Mouse (Mus musculus): Measurements from ENCODE around the gene Gm20388. TPM values are rescaled to one million over a fixed set of nuclear protein-coding genes. Genes with fewer than 3 reads are reported as not detected.

The Gm20388 gene
- polyA plus RNA-seq, 1 experiment from 2014 or later: 7.4 TPM

DNA sequence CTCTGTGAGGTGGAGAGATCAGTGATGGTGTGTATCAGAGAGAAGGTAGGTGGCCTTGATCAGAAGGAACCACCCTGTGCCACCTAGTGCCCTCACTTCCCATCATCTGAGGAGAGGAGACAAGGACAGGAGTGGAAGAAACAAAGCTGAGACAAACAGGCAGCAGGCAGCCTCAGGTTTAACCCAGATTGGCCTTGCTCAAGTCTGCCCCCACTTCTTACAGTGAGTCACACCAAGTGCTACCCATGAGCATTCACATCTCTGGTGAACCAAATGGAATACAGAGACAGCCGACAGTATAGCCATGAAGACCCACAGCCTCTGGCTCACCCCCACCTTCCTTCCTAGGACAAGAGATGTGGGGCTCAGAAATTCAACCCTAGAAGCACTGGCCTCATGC lies 3848.3 kb downstream of the Gm20388 start:
- Histone ChIP-seq H3K9ac (ENCODE audit: low read length) (no peak overlapping the region), H3K27me3 (ENCODE audit: control insufficient read depth, insufficient read depth, low read length) (no peaks in the 10 kb centered on the region), H3K27ac (ENCODE audit: low read length) (no peak overlapping the region), H3K4me2 (ENCODE audit: low read depth, low read length) (no peak overlapping the region), H3K4me1 (ENCODE audit: control insufficient read depth, insufficient read depth, low read length) (peaks cover 27% of the 10 kb centered on the region), H3K4me3 (replicated peaks; ENCODE audit: low read length) (no peak overlapping the region), H3K36me3 (ENCODE audit: control insufficient read depth, insufficient read depth, low read length) (no peaks in the 10 kb centered on the region), H3K9me3 (replicated peaks; ENCODE audit: control insufficient read depth, low read length) (no peaks in the 10 kb centered on the region)
- 89% methylated on average over 1 of the region's 1 CpGs for WGBS
- no peak for ATAC-seq (ENCODE audit: insufficient read depth, low FRiP score)

DNA sequence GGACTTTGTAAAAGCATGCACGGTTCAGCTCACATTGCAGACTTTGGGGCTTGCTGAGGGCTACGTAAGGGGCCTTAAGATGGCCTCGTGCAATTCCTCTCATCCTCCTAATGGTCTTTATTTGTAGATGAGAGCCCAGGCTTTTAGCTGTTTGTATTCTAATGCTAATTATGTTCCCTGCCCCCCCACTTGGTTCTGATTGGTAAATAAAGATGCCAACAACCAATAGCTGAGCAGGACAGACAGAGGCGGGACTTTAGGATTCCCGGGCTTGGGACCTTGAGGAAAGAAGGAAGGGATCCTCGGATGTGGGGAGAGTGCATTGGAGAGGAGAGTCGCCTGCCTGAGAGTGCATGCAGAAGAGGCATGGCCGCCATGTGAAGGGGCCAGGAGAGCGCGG lies 3849.3 kb downstream of the Gm20388 start:
- Histone ChIP-seq H3K4me1 (ENCODE audit: control insufficient read depth, insufficient read depth, low read length) (peaks cover 29% of the 10 kb centered on the region), H3K27me3 (ENCODE audit: control insufficient read depth, insufficient read depth, low read length) (no peaks in the 10 kb centered on the region), H3K4me2 (ENCODE audit: low read depth, low read length) (0 out of 2 replicates have a peak overlapping the region, but pooled peaks have one; percentile 19), H3K36me3 (ENCODE audit: control insufficient read depth, insufficient read depth, low read length) (no peaks in the 10 kb centered on the region), H3K9ac (ENCODE audit: low read length) (no peak overlapping the region), H3K4me3 (replicated peaks; ENCODE audit: low read length) (no peak overlapping the region), H3K27ac (ENCODE audit: low read length) (no peak overlapping the region), H3K9me3 (replicated peaks; ENCODE audit: control insufficient read depth, low read length) (no peaks in the 10 kb centered on the region)
- peak; percentile 19; the same call in 1 of the 2 replicates for ATAC-seq (ENCODE audit: insufficient read depth, low FRiP score)
- 24% methylated on average over 10 of the region's 10 CpGs for WGBS

DNA sequence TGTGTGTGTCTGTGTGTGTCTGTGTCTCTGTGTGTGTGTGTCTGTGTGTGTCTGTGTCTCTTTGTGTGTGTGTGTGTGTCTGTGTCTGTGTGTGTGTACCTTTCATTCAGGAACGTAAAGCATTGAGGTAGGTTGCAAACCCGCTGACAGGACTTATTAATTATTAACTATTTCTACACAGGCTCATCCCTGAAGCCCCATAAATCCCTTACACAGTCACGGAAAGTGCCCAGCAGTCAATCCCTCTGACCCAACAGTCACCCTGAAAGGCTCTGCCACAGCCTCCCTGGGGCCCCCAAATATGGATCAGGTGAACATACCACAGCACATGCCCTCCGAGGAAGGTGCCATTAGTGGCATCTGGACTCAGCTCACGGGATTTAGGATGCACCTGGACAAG lies 3849.9 kb downstream of the Gm20388 start:
- 36% methylated on average over 5 of the region's 5 CpGs for WGBS
- ATAC-seq (ENCODE audit: insufficient read depth, low FRiP score): no peak

DNA sequence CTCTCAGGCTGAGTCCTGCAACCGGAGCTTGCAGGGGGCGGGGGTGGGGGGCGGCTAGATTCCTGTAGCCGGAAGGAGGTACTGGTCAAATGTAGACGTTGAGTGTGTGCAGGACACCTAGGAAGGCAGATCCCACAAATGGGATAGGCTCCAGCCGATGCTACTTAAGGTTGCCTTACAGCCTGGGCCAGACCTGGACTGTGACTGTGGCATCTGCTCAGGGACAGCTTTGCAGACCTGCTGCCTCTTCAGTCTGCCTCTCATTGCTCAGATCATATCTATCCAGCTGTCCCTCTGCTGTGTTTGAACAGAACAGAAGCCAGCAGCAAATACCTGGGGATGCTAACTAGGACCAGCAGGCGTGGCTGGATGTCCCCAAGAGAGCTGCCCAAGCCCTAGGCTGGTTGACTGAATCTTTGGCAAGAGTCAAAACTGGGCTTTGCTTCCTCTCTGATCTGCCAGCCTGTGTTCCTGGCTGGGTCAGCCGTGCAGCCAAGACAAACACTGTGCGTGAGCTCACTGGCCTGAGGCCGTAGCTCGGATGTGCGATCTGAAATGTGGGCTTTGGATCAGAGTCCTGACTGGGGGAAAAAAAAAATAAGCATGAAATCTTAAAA lies 3850.7 kb downstream of the Gm20388 start:
- Histone ChIP-seq H3K27ac (ENCODE audit: low read length) (no peak overlapping the region), H3K9me3 (replicated peaks; ENCODE audit: control insufficient read depth, low read length) (no peaks in the 10 kb centered on the region), H3K9ac (ENCODE audit: low read length) (no peak overlapping the region), H3K36me3 (ENCODE audit: control insufficient read depth, insufficient read depth, low read length) (no peaks in the 10 kb centered on the region), H3K4me1 (ENCODE audit: control insufficient read depth, insufficient read depth, low read length) (peaks cover 28% of the 10 kb centered on the region), H3K4me3 (replicated peaks; ENCODE audit: low read length) (no peak overlapping the region), H3K4me2 (ENCODE audit: low read depth, low read length) (no peak overlapping the region), H3K27me3 (ENCODE audit: control insufficient read depth, insufficient read depth, low read length) (no peaks in the 10 kb centered on the region)
- WGBS: 42% methylated on average over 12 of the region's 12 CpGs
- ATAC-seq (ENCODE audit: insufficient read depth, low FRiP score): no peak

More for the DNA sequence above, 3849.9 kb downstream of the Gm20388 start:
- H3K4me3 ChIP-seq (replicated peaks; ENCODE audit: low read length): no peak overlapping the region
- no peak overlapping the region for H3K4me2 ChIP-seq (ENCODE audit: low read depth, low read length)
- no peaks in the 10 kb centered on the region for H3K36me3 ChIP-seq (ENCODE audit: control insufficient read depth, insufficient read depth, low read length)
- no peak overlapping the region for H3K27ac ChIP-seq (ENCODE audit: low read length)
- H3K9ac ChIP-seq (ENCODE audit: low read length): no peak overlapping the region
- peaks cover 29% of the 10 kb centered on the region for H3K4me1 ChIP-seq (ENCODE audit: control insufficient read depth, insufficient read depth, low read length)
- no peaks in the 10 kb centered on the region for H3K9me3 ChIP-seq (replicated peaks; ENCODE audit: control insufficient read depth, low read length)
- H3K27me3 ChIP-seq (ENCODE audit: control insufficient read depth, insufficient read depth, low read length): no peaks in the 10 kb centered on the region

DNA sequence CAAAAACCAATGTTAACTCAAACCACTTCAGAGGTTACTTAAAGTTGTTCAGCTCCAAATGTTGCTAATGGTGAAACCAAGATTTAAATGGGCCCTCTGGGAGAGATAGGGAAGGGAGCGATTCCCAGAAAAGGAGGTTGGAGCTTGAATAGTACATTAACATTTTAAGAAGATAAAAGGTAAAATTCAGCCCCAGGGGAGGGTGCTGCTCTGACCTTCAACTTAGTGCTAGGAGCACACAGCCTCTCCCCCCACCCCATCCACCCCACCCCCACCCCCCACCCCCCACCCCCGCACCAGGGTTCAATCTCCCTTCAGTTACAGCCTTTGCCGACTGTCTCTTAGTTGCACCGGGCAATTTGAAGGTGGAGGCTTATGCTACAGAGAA lies 3851.2 kb downstream of the Gm20388 start:
- Histone ChIP-seq H3K27ac (ENCODE audit: low read length) (no peak overlapping the region), H3K9me3 (replicated peaks; ENCODE audit: control insufficient read depth, low read length) (no peaks in the 10 kb centered on the region)

DNA sequence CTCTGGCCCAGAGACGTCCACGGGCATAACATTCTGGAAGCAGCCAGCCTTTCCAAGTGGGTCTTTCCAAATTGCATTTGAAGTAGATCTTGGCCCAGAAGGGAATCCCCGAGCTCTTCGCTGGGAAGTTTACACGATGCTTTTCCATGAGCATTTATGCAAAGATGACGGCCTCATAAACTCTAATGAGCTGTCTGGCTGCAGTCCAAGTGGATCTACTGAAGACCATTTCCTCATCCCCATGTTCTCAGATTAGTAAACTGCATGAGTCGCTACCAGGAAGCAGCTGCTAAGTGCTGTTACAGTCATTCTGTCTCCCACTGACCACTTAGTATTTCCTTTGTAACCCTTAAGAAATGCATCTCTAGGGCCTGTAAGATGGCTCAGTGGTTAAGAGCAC lies 3852.7 kb downstream of the Gm20388 start:
- ATAC-seq (ENCODE audit: insufficient read depth, low FRiP score): peak; percentile 42
- no peaks in the 10 kb centered on the region for H3K27me3 ChIP-seq (ENCODE audit: control insufficient read depth, insufficient read depth, low read length)
- peak overlapping the region; percentile 83 for H3K27ac ChIP-seq (ENCODE audit: low read length)
- no peak overlapping the region for H3K4me2 ChIP-seq (ENCODE audit: low read depth, low read length)
- H3K4me3 ChIP-seq (replicated peaks; ENCODE audit: low read length): no peak overlapping the region
- peaks cover 23% of the 10 kb centered on the region for H3K4me1 ChIP-seq (ENCODE audit: control insufficient read depth, insufficient read depth, low read length)
- no peak overlapping the region for H3K9ac ChIP-seq (ENCODE audit: low read length)
- 26% methylated on average over 7 of the region's 7 CpGs for WGBS
- no peaks in the 10 kb centered on the region for H3K9me3 ChIP-seq (replicated peaks; ENCODE audit: control insufficient read depth, low read length)
- no peaks in the 10 kb centered on the region for H3K36me3 ChIP-seq (ENCODE audit: control insufficient read depth, insufficient read depth, low read length)

More for the DNA sequence above, 3851.2 kb downstream of the Gm20388 start:
- WGBS: 38% methylated on average over 4 of the region's 4 CpGs
- no peak for ATAC-seq (ENCODE audit: insufficient read depth, low FRiP score)
- H3K4me3 ChIP-seq (replicated peaks; ENCODE audit: low read length): no peak overlapping the region
- H3K4me1 ChIP-seq (ENCODE audit: control insufficient read depth, insufficient read depth, low read length): peaks cover 23% of the 10 kb centered on the region
- H3K36me3 ChIP-seq (ENCODE audit: control insufficient read depth, insufficient read depth, low read length): no peaks in the 10 kb centered on the region
- no peak overlapping the region for H3K9ac ChIP-seq (ENCODE audit: low read length)
- H3K4me2 ChIP-seq (ENCODE audit: low read depth, low read length): no peak overlapping the region
- H3K27me3 ChIP-seq (ENCODE audit: control insufficient read depth, insufficient read depth, low read length): no peaks in the 10 kb centered on the region

DNA sequence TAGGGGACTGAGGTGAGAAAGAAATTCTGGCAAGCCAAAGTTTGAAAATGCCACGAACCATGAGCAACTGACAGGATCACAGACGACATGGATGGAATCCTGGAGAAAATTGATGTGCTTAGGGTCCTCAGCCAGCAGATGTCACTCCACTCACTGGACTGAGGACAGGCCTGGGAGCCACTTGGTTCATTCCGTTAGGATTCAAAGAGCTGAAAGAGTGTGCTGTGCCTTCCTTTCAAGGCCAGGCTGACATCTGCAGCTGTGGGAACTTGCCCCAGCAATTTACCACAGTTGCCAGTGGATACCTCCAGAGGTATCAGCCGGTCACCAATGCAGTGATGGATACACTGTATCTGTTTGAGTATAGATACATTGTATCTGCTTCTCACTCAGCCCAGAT lies 3854.0 kb downstream of the Gm20388 start:
- H3K9ac ChIP-seq (ENCODE audit: low read length): no peak overlapping the region
- no peaks in the 10 kb centered on the region for H3K36me3 ChIP-seq (ENCODE audit: control insufficient read depth, insufficient read depth, low read length)
- H3K4me3 ChIP-seq (replicated peaks; ENCODE audit: low read length): no peak overlapping the region
- no peak for ATAC-seq (ENCODE audit: insufficient read depth, low FRiP score)
- no peak overlapping the region for H3K4me2 ChIP-seq (ENCODE audit: low read depth, low read length)
- no peaks in the 10 kb centered on the region for H3K27me3 ChIP-seq (ENCODE audit: control insufficient read depth, insufficient read depth, low read length)
- H3K27ac ChIP-seq (ENCODE audit: low read length): no peak overlapping the region
- H3K4me1 ChIP-seq (ENCODE audit: control insufficient read depth, insufficient read depth, low read length): peaks cover 23% of the 10 kb centered on the region
- WGBS: 46% methylated on average over 4 of the region's 4 CpGs
- H3K9me3 ChIP-seq (replicated peaks; ENCODE audit: control insufficient read depth, low read length): no peaks in the 10 kb centered on the region

DNA sequence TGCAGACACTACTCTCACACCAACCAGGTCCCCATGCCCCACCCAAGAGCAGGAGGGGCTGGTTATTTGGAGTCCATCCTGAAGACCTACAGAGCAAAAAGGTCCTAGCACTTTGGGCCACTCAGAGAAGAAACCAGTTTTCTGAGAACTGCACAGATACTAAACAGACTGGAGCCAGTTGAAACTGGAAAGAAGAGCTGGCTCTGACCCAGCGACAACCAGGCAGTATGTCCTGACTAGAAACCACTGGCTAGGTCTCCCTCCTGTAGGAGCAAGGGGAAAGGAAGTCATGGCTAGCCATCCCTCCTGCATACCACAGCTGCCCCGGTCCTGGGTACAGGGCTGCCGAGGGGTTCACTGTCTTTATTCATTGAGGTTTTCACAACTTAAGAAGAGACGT lies 3855.9 kb downstream of the Gm20388 start:
- H3K27me3 ChIP-seq (ENCODE audit: control insufficient read depth, insufficient read depth, low read length): no peaks in the 10 kb centered on the region
- H3K4me1 ChIP-seq (ENCODE audit: control insufficient read depth, insufficient read depth, low read length): peaks cover 14% of the 10 kb centered on the region
- ATAC-seq (ENCODE audit: insufficient read depth, low FRiP score): no peak
- H3K9me3 ChIP-seq (replicated peaks; ENCODE audit: control insufficient read depth, low read length): no peaks in the 10 kb centered on the region
- no peak overlapping the region for H3K4me3 ChIP-seq (replicated peaks; ENCODE audit: low read length)
- H3K9ac ChIP-seq (ENCODE audit: low read length): no peak overlapping the region
- no peak overlapping the region for H3K4me2 ChIP-seq (ENCODE audit: low read depth, low read length)
- H3K27ac ChIP-seq (ENCODE audit: low read length): no peak overlapping the region
- no peaks in the 10 kb centered on the region for H3K36me3 ChIP-seq (ENCODE audit: control insufficient read depth, insufficient read depth, low read length)
- 76% methylated on average over 4 of the region's 4 CpGs for WGBS

DNA sequence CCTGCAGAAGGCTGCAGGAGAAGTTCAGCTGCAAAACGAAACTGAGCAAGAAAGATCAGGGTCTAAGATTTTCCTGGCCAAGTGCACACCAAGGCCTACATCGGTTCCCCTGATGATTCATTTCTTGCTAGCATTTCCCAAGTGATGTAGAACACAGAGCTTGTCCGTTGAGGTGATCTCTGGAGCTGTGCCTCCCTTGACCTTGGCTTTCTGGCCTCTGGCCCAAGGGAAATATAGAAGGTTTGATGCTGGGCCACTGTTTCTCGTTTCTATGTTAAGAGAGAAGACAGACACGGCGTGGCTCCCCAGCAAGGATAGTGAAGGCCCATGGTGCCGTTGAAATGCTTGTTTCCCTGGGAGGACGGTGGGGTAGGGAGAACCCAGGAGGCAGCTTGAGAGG lies 3857.2 kb downstream of the Gm20388 start:
- 84% methylated on average over 8 of the region's 8 CpGs for WGBS
- no peak for ATAC-seq (ENCODE audit: insufficient read depth, low FRiP score)
- Histone ChIP-seq H3K9ac (ENCODE audit: low read length) (no peak overlapping the region), H3K9me3 (replicated peaks; ENCODE audit: control insufficient read depth, low read length) (no peaks in the 10 kb centered on the region), H3K4me3 (replicated peaks; ENCODE audit: low read length) (no peak overlapping the region), H3K27me3 (ENCODE audit: control insufficient read depth, insufficient read depth, low read length) (no peaks in the 10 kb centered on the region), H3K4me1 (ENCODE audit: control insufficient read depth, insufficient read depth, low read length) (peaks cover 13% of the 10 kb centered on the region), H3K4me2 (ENCODE audit: low read depth, low read length) (no peak overlapping the region), H3K36me3 (ENCODE audit: control insufficient read depth, insufficient read depth, low read length) (no peaks in the 10 kb centered on the region), H3K27ac (ENCODE audit: low read length) (no peak overlapping the region)
